Mouse (Mus musculus) thymus, adult 2 months (tissue): ENCODE data around the gene Gprc5d.

Experiments used
- CTCF ChIP-seq: fragments of 200-500 bp; IDR thresholded peaks from 2 replicates; pipeline ENCODE4 v1.5.1; 2012; ENCODE audit warnings: mild to moderate bottlenecking, control low read depth, low read length, moderate library complexity, borderline replicate concordance; ENCODE audit not compliant: control insufficient read depth, poor library complexity, insufficient read depth; ENCODE audit errors: extremely low read depth
- POLR2A ChIP-seq: fragments of 200-500 bp; IDR thresholded peaks from 2 replicates; pipeline ENCODE4 v1.6.1; 2012; ENCODE audit warnings: mild to moderate bottlenecking, low read length, control low read depth, moderate library complexity; ENCODE audit not compliant: control insufficient read depth, poor library complexity, insufficient read depth; ENCODE audit errors: extremely low read depth

- TF ChIP-seq CTCF (no peak), POLR2A (no peak)
Measured at GRCm38 (mm10) chr6:135085703-135086102, 32.4 kb downstream of the Gprc5d start.
